ENCODE assay signal across 9 mouse cellular contexts in genomic region chr15:79107966-79108365, GRCm38 (mm10). TPM values are rescaled to one million over a fixed set of nuclear protein-coding genes. Genes with fewer than 3 reads are reported as not detected.
A peak's percentile ranks its signal among the peaks of the same experiment; 100 is the strongest.
DNase-seq lines count a peak whose midpoint lies in the region; ATAC-seq lines count a peak whose summit lies in the region.
"Had no signal": no experiment of that assay in that cellular context is flagged by ENCODE, and none has a peak within 500 bp of the region (broad histone marks: within the 10 kb centered on the region; RNA-seq: fewer than 3 reads in every experiment).

No protein-coding gene starts in this region.

- H3K4me1 ChIP-seq in limb, embryonic 15.5 days, result peaks cover 38% of the 10 kb centered on the region

- peak overlapping the region; percentile 91 for H3K4me2 ChIP-seq in limb, embryonic 15.5 days

- no peaks in the 10 kb centered on the region for H3K9me3 ChIP-seq in limb, embryonic 15.5 days

- peak overlapping the region; percentile 96; the same call in 1 of the 2 replicates for H3K9ac ChIP-seq in limb, embryonic 15.5 days

- peak; percentile 43 for DNase-seq in embryo, embryonic 11 days
- no peak for DNase-seq in embryo, embryonic 10 days (ENCODE audit: low spot score)
- peak; percentile 51 for DNase-seq in 416B (ENCODE audit: low read depth)
- peak; percentile 71 for DNase-seq in fibroblast of lung, adult 2 months (ENCODE audit: low read depth)
- no peak for DNase-seq in gastrocnemius, postnatal 36 days
- DNase-seq in kidney, postnatal 25 days, result no peak

- ATAC-seq in limb, embryonic 15.5 days (ENCODE audit: insufficient number of reproducible peaks, low FRiP score, low TSS enrichment, low read depth), result peak; percentile 12; the same call in 1 of the 2 replicates
- ATAC-seq in erythroid progenitor cell, adult 5-6 weeks (replicated peaks; ENCODE audit: low FRiP score, poor library complexity, severe bottlenecking), result no peak

- 13% methylated on average over 7 of the region's 7 CpGs for whole genome bisulfite sequencing in limb, embryonic 15.5 days

- no peaks in the 10 kb centered on the region for H3K27me3 ChIP-seq in limb, embryonic 15.5 days
- H3K27me3 ChIP-seq: CH12.LX had no signal

- H3K4me3 ChIP-seq in limb, embryonic 15.5 days, result peak overlapping the region; percentile 92

- intact Hi-C loops in gastrocnemius, postnatal 36 days (cut with DNase I), result no loop called here

- peaks cover 5% of the 10 kb centered on the region for H3K36me3 ChIP-seq in limb, embryonic 15.5 days

- peak overlapping the region; percentile 93 for H3K27ac ChIP-seq in limb, embryonic 15.5 days

RNA-seq across cellular contexts. Expression of gene Micall1, which starts 0.7 kb away (rescaled TPM):
- 15.1 and 16.3 TPM in 2 replicates for polyA plus RNA-seq in limb, embryonic 15.5 days (2015; fragmentation: Nextera tagmentation; extraction: Ambion mirVana)
- 0.72 TPM in 1 of 2 replicates, not detected in the other for total RNA-seq in erythroid progenitor cell, adult 5-6 weeks (2015; ENCODE audit: low replicate concordance)
- 1.7 and 4.1 TPM in 2 replicates for total RNA-seq in erythroid progenitor cell, adult 5-6 weeks (2017; ENCODE audit: low replicate concordance)
- 10 to 100 TPM; 11.8 to 13.5 TPM for total RNA-seq in gastrocnemius, postnatal 36 days (2021)

RNA-seq across cellular contexts. Expression of gene Polr2f, which starts 32.8 kb away (rescaled TPM):
- 295 and 310 TPM in 2 replicates for polyA plus RNA-seq in limb, embryonic 15.5 days (2015; fragmentation: Nextera tagmentation; extraction: Ambion mirVana)
- 15.1 and 32.7 TPM in 2 replicates for total RNA-seq in erythroid progenitor cell, adult 5-6 weeks (2015; ENCODE audit: low replicate concordance)
- total RNA-seq in erythroid progenitor cell, adult 5-6 weeks (2017; ENCODE audit: low replicate concordance), result 17.0 and 20.3 TPM in 2 replicates
- 10 to 100 TPM; 65.9 to 67.1 TPM for total RNA-seq in gastrocnemius, postnatal 36 days (2021)

RNA-seq across cellular contexts. Expression of gene Eif3l, which starts 33.0 kb away (rescaled TPM):
- 203 and 206 TPM in 2 replicates for polyA plus RNA-seq in limb, embryonic 15.5 days (2015; fragmentation: Nextera tagmentation; extraction: Ambion mirVana)
- total RNA-seq in erythroid progenitor cell, adult 5-6 weeks (2015; ENCODE audit: low replicate concordance), result 50.1 and 69.2 TPM in 2 replicates
- 47.1 and 47.9 TPM in 2 replicates for total RNA-seq in erythroid progenitor cell, adult 5-6 weeks (2017; ENCODE audit: low replicate concordance)
- 10 to 100 TPM; 46.6 to 52.6 TPM for total RNA-seq in gastrocnemius, postnatal 36 days (2021)

RNA-seq across cellular contexts. Expression of gene 1700088E04Rik, which starts 33.1 kb away (rescaled TPM):
- 6.3 and 8.5 TPM in 2 replicates for polyA plus RNA-seq in limb, embryonic 15.5 days (2015; fragmentation: Nextera tagmentation; extraction: Ambion mirVana)
- not detected in 2 replicates for total RNA-seq in erythroid progenitor cell, adult 5-6 weeks (2015; ENCODE audit: low replicate concordance)
- total RNA-seq in erythroid progenitor cell, adult 5-6 weeks (2017; ENCODE audit: low replicate concordance), result not detected in 2 replicates
- 1 to 10 TPM in 1 of 2 experiments, under 1 TPM in 1; 0.66 to 1.2 TPM for total RNA-seq in gastrocnemius, postnatal 36 days (2021)

RNA-seq across cellular contexts. Expression of gene Ankrd54, which starts 45.3 kb away (rescaled TPM):
- polyA plus RNA-seq in limb, embryonic 15.5 days (2015; fragmentation: Nextera tagmentation; extraction: Ambion mirVana), result 43.9 and 46.6 TPM in 2 replicates
- total RNA-seq in erythroid progenitor cell, adult 5-6 weeks (2015; ENCODE audit: low replicate concordance), result 64.9 and 75.0 TPM in 2 replicates
- 37.3 and 66.5 TPM in 2 replicates for total RNA-seq in erythroid progenitor cell, adult 5-6 weeks (2017; ENCODE audit: low replicate concordance)
- total RNA-seq in gastrocnemius, postnatal 36 days (2021), result 1 to 10 TPM; 2.7 to 4.3 TPM

Comparison
In these comparisons a context has a peak if more than half of its experiments do, and no peak if none do; other contexts are left out.
1. DNase-seq: peak in embryo, embryonic 11 days (single experiment), 416B (single experiment) and fibroblast of lung, adult 2 months (single experiment); none in embryo, embryonic 10 days (single experiment), gastrocnemius, postnatal 36 days (0 of 2) and kidney, postnatal 25 days (0 of 2).